In the genomic region with DNA sequence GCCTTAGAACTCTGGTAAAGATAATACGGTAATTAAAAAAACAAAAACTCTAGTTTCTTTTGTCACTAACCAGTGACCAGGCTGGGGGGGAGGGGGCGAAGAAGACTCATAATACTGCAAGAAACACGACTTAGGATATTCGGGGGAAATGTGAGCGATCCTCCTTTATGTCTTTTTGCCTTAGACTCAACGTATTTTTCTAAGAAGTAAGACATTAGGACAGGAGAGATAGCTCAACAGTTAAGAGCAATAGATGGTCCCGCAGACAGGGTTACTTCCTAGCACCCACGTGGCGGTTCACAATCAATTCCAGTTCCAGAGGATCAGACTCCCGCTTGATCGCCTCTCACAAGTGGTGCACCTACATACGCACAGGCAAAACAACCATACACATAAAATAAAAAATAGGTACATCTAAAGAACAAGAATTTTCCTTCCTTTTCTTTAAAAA, we compare ENCODE assay signal across 8 mouse cellular contexts. TPM values are rescaled to one million over a fixed set of nuclear protein-coding genes. Genes with fewer than 3 reads are reported as not detected.
DNase-seq lines count a peak whose midpoint lies in the region; ATAC-seq lines count a peak whose summit lies in the region.

No protein-coding gene starts in this region.

- H3K4me3 ChIP-seq in erythroblast, embryonic 14.5 days (replicated peaks) = peak overlapping the region; percentile 79
- peak overlapping the region; percentile 66 for H3K4me3 ChIP-seq in limb, embryonic 11.5 days (ENCODE audit: low read depth, low read length)
- H3K4me3 ChIP-seq in stomach, embryonic 15.5 days (replicated peaks) = peak overlapping the region; percentile 83

- WGBS in limb, embryonic 11.5 days = 1% methylated on average over 12 of the region's 12 CpGs
- WGBS in stomach, embryonic 15.5 days = 2% methylated on average over 12 of the region's 12 CpGs

- H3K9me3 ChIP-seq in erythroblast, embryonic 14.5 days (ENCODE audit: control insufficient read depth, low read length) = no peaks in the 10 kb centered on the region
- no peaks in the 10 kb centered on the region for H3K9me3 ChIP-seq in limb, embryonic 11.5 days (ENCODE audit: control insufficient read depth, low read length)
- H3K9me3 ChIP-seq in stomach, embryonic 15.5 days = no peaks in the 10 kb centered on the region

- ATAC-seq in erythroblast, adult 5-6 weeks (replicated peaks; ENCODE audit: low FRiP score, poor library complexity, severe bottlenecking) = no peak
- peak; percentile 4; the same call in 1 of the 2 replicates for ATAC-seq in limb, embryonic 11.5 days (ENCODE audit: insufficient number of reproducible peaks, low FRiP score, low TSS enrichment, low read depth)
- ATAC-seq in stomach, embryonic 15.5 days (ENCODE audit: insufficient read depth, low FRiP score, low read depth) = no peak
- no peak for ATAC-seq in CD4-positive, CD25-positive, alpha-beta regulatory T cell, adult 4 months
- no peak for ATAC-seq in inflammation-experienced regulatory T-cells, adult 6 months

- no peaks in the 10 kb centered on the region for H3K27me3 ChIP-seq in erythroblast, embryonic 14.5 days (ENCODE audit: control insufficient read depth)
- H3K27me3 ChIP-seq in limb, embryonic 11.5 days (ENCODE audit: control insufficient read depth, insufficient read depth, low read length) = no peaks in the 10 kb centered on the region
- H3K27me3 ChIP-seq in stomach, embryonic 15.5 days (replicated peaks) = no peaks in the 10 kb centered on the region

- peak overlapping the region; percentile 69 for H3K9ac ChIP-seq in limb, embryonic 11.5 days (ENCODE audit: low read length)
- peak overlapping the region; percentile 40 for H3K9ac ChIP-seq in stomach, embryonic 15.5 days

- H3K27ac ChIP-seq in limb, embryonic 11.5 days (replicated peaks; ENCODE audit: low read depth, low read length) = peak overlapping the region; percentile 48
- peak overlapping the region; percentile 94 for H3K27ac ChIP-seq in stomach, embryonic 15.5 days

- H3K36me3 ChIP-seq in erythroblast, embryonic 14.5 days (ENCODE audit: control insufficient read depth) = peaks cover 27% of the 10 kb centered on the region
- H3K36me3 ChIP-seq in limb, embryonic 11.5 days (ENCODE audit: control insufficient read depth, insufficient read depth, low read length) = peaks cover 13% of the 10 kb centered on the region; the same call in 1 of the 2 replicates
- peaks cover 13% of the 10 kb centered on the region for H3K36me3 ChIP-seq in stomach, embryonic 15.5 days

- H3K4me2 ChIP-seq in limb, embryonic 11.5 days (ENCODE audit: low read depth, severe bottlenecking) = peak overlapping the region; percentile 60
- peak overlapping the region; percentile 64 for H3K4me2 ChIP-seq in stomach, embryonic 15.5 days

- DNase-seq in right cerebral cortex, postnatal 14 days = peak; percentile 11
- no peak for DNase-seq in right cerebral cortex, postnatal 36 days (ENCODE audit: low spot score in 2 of 2)
- no peak for DNase-seq in limb, embryonic 11.5 days (ENCODE audit: low spot score)

- H3K4me1 ChIP-seq in erythroblast, embryonic 14.5 days (ENCODE audit: control insufficient read depth) = peaks cover 40% of the 10 kb centered on the region
- peaks cover 7% of the 10 kb centered on the region; the same call in 1 of the 2 replicates for H3K4me1 ChIP-seq in limb, embryonic 11.5 days (ENCODE audit: control insufficient read depth, insufficient read depth, low read length)
- peaks cover 9% of the 10 kb centered on the region for H3K4me1 ChIP-seq in stomach, embryonic 15.5 days

RNA-seq across cellular contexts. Expression of gene Tsacc, which starts 0.7 kb away (rescaled TPM):
- 0.08 and 0.12 TPM in 2 replicates for polyA plus RNA-seq in erythroblast, embryonic 14.5 days (2012)
- total RNA-seq in erythroblast, adult 5-6 weeks (2015; ENCODE audit: low replicate concordance) = 5.0 TPM in 1 of 2 replicates, not detected in the other
- total RNA-seq in erythroblast, adult 5-6 weeks (2017; ENCODE audit: low replicate concordance) = not detected in 2 replicates
- 11.9 TPM in 2 replicates for polyA plus RNA-seq in limb, embryonic 11.5 days (2014; fragmentation: Nextera tagmentation; extraction: Ambion mirVana)
- polyA plus RNA-seq in stomach, embryonic 15.5 days (2015; fragmentation: Nextera tagmentation; extraction: Ambion mirVana) = 13.4 and 14.0 TPM in 2 replicates
- 1 to 10 TPM; 5.8 to 7.7 TPM for polyA plus RNA-seq in CD4-positive, CD25-positive, alpha-beta regulatory T cell, adult 4 months (2017; shearing (Covaris generic))
- 1 to 10 TPM; 2.3 to 6.2 (median 3.6) TPM for polyA plus RNA-seq in inflammation-experienced regulatory T-cells, adult 6 months (2017; shearing (Covaris generic))

RNA-seq across cellular contexts. Expression of gene Cct3, which starts 0.8 kb away (rescaled TPM):
- polyA plus RNA-seq in erythroblast, embryonic 14.5 days (2012) = 1.6 and 3.8 TPM in 2 replicates
- total RNA-seq in erythroblast, adult 5-6 weeks (2015; ENCODE audit: low replicate concordance) = 97.4 and 178 TPM in 2 replicates
- total RNA-seq in erythroblast, adult 5-6 weeks (2017; ENCODE audit: low replicate concordance) = 48.6 and 66.1 TPM in 2 replicates
- polyA plus RNA-seq in limb, embryonic 11.5 days (2014; fragmentation: Nextera tagmentation; extraction: Ambion mirVana) = 764 and 785 TPM in 2 replicates
- polyA plus RNA-seq in stomach, embryonic 15.5 days (2015; fragmentation: Nextera tagmentation; extraction: Ambion mirVana) = 451 and 489 TPM in 2 replicates
- polyA plus RNA-seq in CD4-positive, CD25-positive, alpha-beta regulatory T cell, adult 4 months (2017; shearing (Covaris generic)) = 100 to 1,000 TPM; 189 to 216 TPM
- 100 to 1,000 TPM; 157 to 218 (median 188) TPM for polyA plus RNA-seq in inflammation-experienced regulatory T-cells, adult 6 months (2017; shearing (Covaris generic))

RNA-seq across cellular contexts. Expression of gene Gm38392, which starts 9.1 kb away (rescaled TPM):
- polyA plus RNA-seq in erythroblast, embryonic 14.5 days (2012) = not detected in 2 replicates
- not detected in 2 replicates for total RNA-seq in erythroblast, adult 5-6 weeks (2015; ENCODE audit: low replicate concordance)
- total RNA-seq in erythroblast, adult 5-6 weeks (2017; ENCODE audit: low replicate concordance) = not detected in 2 replicates
- 0.37 and 0.59 TPM in 2 replicates for polyA plus RNA-seq in limb, embryonic 11.5 days (2014; fragmentation: Nextera tagmentation; extraction: Ambion mirVana)
- 0.35 and 1.4 TPM in 2 replicates for polyA plus RNA-seq in stomach, embryonic 15.5 days (2015; fragmentation: Nextera tagmentation; extraction: Ambion mirVana)
- not detected for polyA plus RNA-seq in CD4-positive, CD25-positive, alpha-beta regulatory T cell, adult 4 months (2017; shearing (Covaris generic))
- not detected for polyA plus RNA-seq in inflammation-experienced regulatory T-cells, adult 6 months (2017; shearing (Covaris generic))

RNA-seq across cellular contexts. Expression of gene Glmp, which starts 28.7 kb away (rescaled TPM):
- 4.4 and 10.8 TPM in 2 replicates for polyA plus RNA-seq in erythroblast, embryonic 14.5 days (2012)
- total RNA-seq in erythroblast, adult 5-6 weeks (2015; ENCODE audit: low replicate concordance) = 11.1 and 58.3 TPM in 2 replicates
- 5.9 and 13.1 TPM in 2 replicates for total RNA-seq in erythroblast, adult 5-6 weeks (2017; ENCODE audit: low replicate concordance)
- 90.5 and 100 TPM in 2 replicates for polyA plus RNA-seq in limb, embryonic 11.5 days (2014; fragmentation: Nextera tagmentation; extraction: Ambion mirVana)
- polyA plus RNA-seq in stomach, embryonic 15.5 days (2015; fragmentation: Nextera tagmentation; extraction: Ambion mirVana) = 182 and 197 TPM in 2 replicates
- 100 to 1,000 TPM; 370 to 504 TPM for polyA plus RNA-seq in CD4-positive, CD25-positive, alpha-beta regulatory T cell, adult 4 months (2017; shearing (Covaris generic))
- polyA plus RNA-seq in inflammation-experienced regulatory T-cells, adult 6 months (2017; shearing (Covaris generic)) = 100 to 1,000 TPM; 335 to 443 (median 344) TPM

RNA-seq across cellular contexts. Expression of gene Tmem79, which starts 39.8 kb away (rescaled TPM):
- 0.09 and 0.25 TPM in 2 replicates for polyA plus RNA-seq in erythroblast, embryonic 14.5 days (2012)
- total RNA-seq in erythroblast, adult 5-6 weeks (2015; ENCODE audit: low replicate concordance) = not detected in 2 replicates
- total RNA-seq in erythroblast, adult 5-6 weeks (2017; ENCODE audit: low replicate concordance) = 0.09 TPM in 1 of 2 replicates, not detected in the other
- 1.8 and 3.3 TPM in 2 replicates for polyA plus RNA-seq in limb, embryonic 11.5 days (2014; fragmentation: Nextera tagmentation; extraction: Ambion mirVana)
- 21.6 and 30.6 TPM in 2 replicates for polyA plus RNA-seq in stomach, embryonic 15.5 days (2015; fragmentation: Nextera tagmentation; extraction: Ambion mirVana)
- 1 to 10 TPM; 1.1 to 2.2 TPM for polyA plus RNA-seq in CD4-positive, CD25-positive, alpha-beta regulatory T cell, adult 4 months (2017; shearing (Covaris generic))
- polyA plus RNA-seq in inflammation-experienced regulatory T-cells, adult 6 months (2017; shearing (Covaris generic)) = 1 to 10 TPM; 1.2 to 2.4 (median 1.8) TPM

Comparison
In these comparisons a context has a peak if more than half of its experiments do, and no peak if none do; other contexts are left out.
1. RNA of gene Cct3, which starts 0.8 kb away (polyA plus RNA-seq): 764 to 785 TPM in limb, embryonic 11.5 days, 451 to 489 TPM in stomach, embryonic 15.5 days, 189 to 216 TPM in CD4-positive, CD25-positive, alpha-beta regulatory T cell, adult 4 months and 157 to 218 TPM in inflammation-experienced regulatory T-cells, adult 6 months; 1.6 to 3.8 TPM in erythroblast, embryonic 14.5 days; every median in the first group is over 10 times any median in the second.
2. Peak in every context shown above with its lines, with median percentiles within 50 percentile points of each other: H3K4me3 ChIP-seq.